Mouse (Mus musculus): ENCODE data around the gene Scrt2.

The Scrt2 gene

DNA sequence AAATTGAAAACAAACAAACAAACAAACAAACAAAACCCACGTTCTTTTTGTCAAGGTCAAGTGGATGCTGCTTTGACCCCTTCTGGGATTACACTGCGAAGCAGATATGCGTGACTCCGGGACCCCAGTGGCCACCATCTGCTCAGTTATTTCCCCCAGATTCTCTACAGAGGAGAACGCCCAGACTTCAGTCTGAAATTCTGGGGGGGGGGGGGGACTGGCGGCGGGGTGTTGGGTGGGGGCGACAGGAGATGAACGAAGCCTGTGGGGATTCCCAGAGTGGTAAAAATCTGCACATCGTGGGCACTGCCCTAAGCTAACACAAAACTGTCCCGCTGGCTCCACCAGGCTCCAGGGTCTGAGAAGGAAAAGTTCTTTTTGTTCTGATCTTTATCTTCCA, 61.2 kb downstream of the Scrt2 start:
- no peak for DNase-seq (ENCODE audit: low spot score in 2 of 2)

DNA sequence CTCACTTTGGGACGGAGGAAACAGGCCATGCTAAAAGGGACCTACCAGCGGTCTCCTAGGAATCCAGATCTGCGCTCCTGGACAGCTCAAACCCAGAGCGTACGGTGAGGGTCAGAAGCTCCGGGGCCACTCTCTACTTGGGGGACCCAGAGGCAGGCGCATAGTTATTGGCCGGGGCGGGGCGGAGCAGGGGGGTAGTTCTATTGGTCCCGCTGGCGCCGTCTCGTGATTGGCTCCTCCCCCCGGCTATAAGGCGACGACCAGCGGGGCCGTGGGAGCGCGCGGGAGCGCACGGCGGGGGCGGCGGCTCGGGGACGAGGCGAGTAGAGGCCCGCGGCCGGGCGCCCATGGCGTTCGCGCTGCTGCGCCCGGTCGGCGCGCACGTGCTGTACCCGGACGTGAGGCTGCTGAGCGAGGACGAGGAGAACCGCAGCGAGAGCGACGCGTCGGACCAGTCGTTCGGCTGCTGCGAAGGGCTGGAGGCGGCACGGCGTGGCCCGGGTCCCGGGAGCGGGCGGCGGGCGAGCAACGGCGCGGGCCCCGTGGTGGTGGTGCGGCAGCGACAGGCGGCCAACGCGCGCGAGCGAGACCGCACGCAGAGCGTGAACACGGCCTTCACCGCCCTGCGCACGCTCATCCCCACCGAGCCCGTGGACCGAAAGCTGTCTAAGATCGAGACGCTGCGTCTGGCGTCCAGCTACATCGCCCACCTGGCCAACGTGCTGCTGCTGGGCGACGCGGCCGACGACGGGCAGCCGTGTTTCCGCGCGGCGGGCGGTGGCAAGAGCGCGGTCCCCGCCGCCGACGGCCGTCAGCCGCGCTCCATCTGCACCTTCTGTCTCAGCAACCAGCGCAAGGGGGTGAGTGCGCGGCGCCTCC, 62.2 kb downstream of the Scrt2 start, which contains the start of gene Tcf15:
Gene Tcf15, plus strand, starts transcription at position 283 of the 879 bp plus-strand sequence.
- no peak for DNase-seq (ENCODE audit: low spot score in 2 of 2)

DNA sequence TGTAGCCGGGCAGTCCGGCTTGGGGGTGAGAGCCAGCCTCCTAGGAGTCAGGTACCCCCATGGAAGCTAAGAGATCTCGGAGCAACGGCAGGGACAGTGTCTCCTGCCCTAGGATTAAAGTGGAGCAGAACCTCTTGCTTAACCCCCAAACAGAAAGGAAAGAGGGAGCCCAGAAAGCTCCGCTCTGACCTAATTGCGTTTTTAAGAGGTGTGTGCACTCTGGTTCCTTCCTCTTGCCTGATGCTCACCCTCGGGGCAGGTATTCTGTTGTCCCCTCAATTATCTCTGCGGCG, 62.8 kb downstream of the Scrt2 start:
- no peak for DNase-seq (ENCODE audit: low spot score in 2 of 2)

GRCm38 (mm10) chr2:152144501-152144900, 63.2 kb downstream of the Scrt2 start:
- DNase-seq (ENCODE audit: low spot score in 2 of 2), result no peak

Measured in frontal cortex, postnatal 36 days (tissue).